Mouse (Mus musculus) left cerebral cortex, postnatal 36 days (tissue): Measurements from ENCODE around the gene Ankfn1. TPM values are rescaled to one million over a fixed set of nuclear protein-coding genes. Genes with fewer than 3 reads are reported as not detected.

Experiments
- DNase-seq, 2 experiments: peaks; one replicate each; pipeline ENCODE4 v3.0.0; 2021 to 2022; ENCODE audit warnings: low spot score in 2 of 2, mixed read lengths in 1 of 2
- intact Hi-C: fragments of 180-260 bp; cut with DNase I; formaldehyde crosslinking; loops from one replicate; pipeline ENCODE4 v1.15.1; 2025
- total RNA-seq, 2 experiments: library from RNA; stranded (reverse); gene quantifications; 2 replicates each; pipeline ENCODE4 v1.2.3; 2021

Gene Ankfn1
- total RNA-seq, 2 experiments from 2014 or later = 7.4 to 11.8 TPM

- DNase-seq = no peak
- intact Hi-C loops = no loop called here
Observed at GRCm38 (mm10) chr11:89506595-89507245, 270.7 kb downstream of the Ankfn1 start.

GRCm38 (mm10) chr11:89505046-89505445, 272.4 kb downstream of the Ankfn1 start:
- no peak for DNase-seq
- intact Hi-C loops = no loop called here

- no peak for DNase-seq
- intact Hi-C loops = no loop called here
Observed at GRCm38 (mm10) chr11:89501796-89502195, 275.7 kb downstream of the Ankfn1 start.

- DNase-seq = no peak
- intact Hi-C loops = no loop called here
Observed at GRCm38 (mm10) chr11:89500961-89501360, 276.5 kb downstream of the Ankfn1 start.

GRCm38 (mm10) chr11:89481084-89481483, 296.4 kb downstream of the Ankfn1 start:
- DNase-seq = no peak

GRCm38 (mm10) chr11:89476927-89477326, 300.5 kb downstream of the Ankfn1 start:
- intact Hi-C loops = no loop called here
- DNase-seq = no peak

More at GRCm38 (mm10) chr11:89481084-89481483, 296.4 kb downstream of the Ankfn1 start:
- intact Hi-C loops = no loop called here

GRCm38 (mm10) chr11:89476047-89476446, 301.4 kb downstream of the Ankfn1 start:
- DNase-seq = no peak
- intact Hi-C loops = no loop called here

- intact Hi-C loops = no loop called here
- no peak for DNase-seq
Observed at GRCm38 (mm10) chr11:89472871-89473270, 304.6 kb downstream of the Ankfn1 start.

GRCm38 (mm10) chr11:89465381-89465780, 312.1 kb downstream of the Ankfn1 start:
- intact Hi-C loops = no loop called here

GRCm38 (mm10) chr11:89462216-89462615, 315.2 kb downstream of the Ankfn1 start:
- DNase-seq = no peak
- intact Hi-C loops = no loop called here

More at GRCm38 (mm10) chr11:89465381-89465780, 312.1 kb downstream of the Ankfn1 start:
- DNase-seq = no peak

- intact Hi-C loops = no loop called here
Observed at GRCm38 (mm10) chr11:89459437-89459836, 318.0 kb downstream of the Ankfn1 start.

GRCm38 (mm10) chr11:89455647-89456231, 321.7 kb downstream of the Ankfn1 start:
- DNase-seq = no peak
- intact Hi-C loops = no loop called here

More at GRCm38 (mm10) chr11:89459437-89459836, 318.0 kb downstream of the Ankfn1 start:
- no peak for DNase-seq

- intact Hi-C loops = no loop called here
- DNase-seq = no peak
Observed at GRCm38 (mm10) chr11:89454702-89455101, 322.8 kb downstream of the Ankfn1 start.

GRCm38 (mm10) chr11:89452862-89453261, 324.6 kb downstream of the Ankfn1 start:
- peak; percentile 8 to 23 for DNase-seq
- intact Hi-C loops = no loop called here

- DNase-seq = no peak
- intact Hi-C loops = no loop called here
Observed at GRCm38 (mm10) chr11:89450406-89450805, 327.0 kb downstream of the Ankfn1 start.

GRCm38 (mm10) chr11:89448986-89449385, 328.5 kb downstream of the Ankfn1 start:
- DNase-seq = no peak
- intact Hi-C loops = no loop called here

- no peak for DNase-seq
- intact Hi-C loops = no loop called here
Observed at GRCm38 (mm10) chr11:89447477-89447876, 330.0 kb downstream of the Ankfn1 start.

- intact Hi-C loops = no loop called here
- no peak for DNase-seq
Observed at GRCm38 (mm10) chr11:89440566-89440965, 336.9 kb downstream of the Ankfn1 start.

- intact Hi-C loops = no loop called here
- no peak for DNase-seq
Observed at GRCm38 (mm10) chr11:89424358-89424757, 353.1 kb downstream of the Ankfn1 start.

GRCm38 (mm10) chr11:89422637-89423036, 354.8 kb downstream of the Ankfn1 start:
- intact Hi-C loops = no loop called here
- DNase-seq = no peak

GRCm38 (mm10) chr11:89420767-89421438, 356.6 kb downstream of the Ankfn1 start:
- no peak for DNase-seq
- intact Hi-C loops = no loop called here
